Mouse (Mus musculus): ENCODE results near the gene Gys2. TPM values are rescaled to one million over a fixed set of nuclear protein-coding genes. Genes with fewer than 3 reads are reported as not detected.

The Gys2 gene
- polyA plus RNA-seq, 1 experiment from 2014 or later = 0.07 TPM

DNA sequence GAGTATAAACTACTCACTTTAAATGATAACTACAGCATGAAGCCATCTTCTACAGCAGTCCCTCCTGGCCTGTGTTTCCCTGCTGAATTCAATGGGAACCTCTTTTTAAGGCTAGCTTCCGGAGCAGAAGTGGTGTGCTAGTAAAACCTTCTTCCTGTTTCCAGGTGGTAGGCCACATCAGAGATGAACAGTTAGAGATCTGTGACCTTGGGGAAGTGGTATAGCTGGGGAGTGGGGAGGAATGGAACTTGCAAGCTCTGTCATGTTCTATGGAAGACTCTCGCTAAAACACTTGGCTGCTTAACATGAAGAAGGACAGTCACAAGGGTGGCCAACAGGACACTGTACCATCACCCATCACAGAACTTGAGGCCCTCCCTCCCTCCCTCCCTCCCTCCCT lies 19.6 kb downstream of the Gys2 start:
- Histone ChIP-seq H3K4me1 (replicated peaks; ENCODE audit: control insufficient read depth, insufficient read depth) (0 out of 2 replicates have a peak, but pooled peaks cover 2% of the 10 kb centered on the region), H3K36me3 (ENCODE audit: control insufficient read depth, insufficient read depth, low read length) (no peaks in the 10 kb centered on the region), H3K9me3 (ENCODE audit: control insufficient read depth, low read length) (no peaks in the 10 kb centered on the region), H3K4me3 (ENCODE audit: low read depth, low read length) (no peak overlapping the region), H3K27me3 (ENCODE audit: control insufficient read depth, insufficient read depth, low read length) (no peaks in the 10 kb centered on the region), H3K4me2 (replicated peaks; ENCODE audit: low read depth) (no peak overlapping the region), H3K27ac (replicated peaks) (no peak overlapping the region), H3K9ac (ENCODE audit: low read length) (no peak overlapping the region)
- TF ChIP-seq CTCF (IDR thresholded peaks at IDR 0.05; ENCODE audit: low read depth) (no peak), EP300 (optimal IDR thresholded peaks at IDR 0.05) (no peak)
- no peak for DNase-seq (ENCODE audit: low spot score)
- ATAC-seq (ENCODE audit: low FRiP score, low TSS enrichment) = no peak
- WGBS = 82% methylated on average over 2 of the region's 2 CpGs

DNA sequence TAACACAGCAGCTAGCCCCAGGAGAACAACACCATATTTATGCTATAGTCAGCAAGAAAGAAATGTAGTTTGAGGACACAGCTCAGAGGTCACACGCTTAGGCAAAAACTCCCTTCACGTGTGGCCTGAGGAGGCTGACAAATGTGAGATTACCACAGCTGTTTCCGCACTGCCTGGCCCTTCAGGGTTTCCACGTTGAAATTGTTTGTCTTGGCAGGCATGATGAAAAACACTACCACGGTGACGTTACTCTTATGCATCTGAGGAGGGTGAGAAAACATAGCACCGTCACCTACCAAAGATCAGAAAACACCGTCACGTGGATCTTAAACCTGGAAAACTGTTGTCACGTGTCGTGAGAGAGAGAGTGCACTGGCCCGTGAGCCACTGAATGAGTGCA lies 21.5 kb downstream of the Gys2 start:
- H3K27me3 ChIP-seq (ENCODE audit: control insufficient read depth, insufficient read depth, low read length) = no peaks in the 10 kb centered on the region
- no peak for TF ChIP-seq EP300 (optimal IDR thresholded peaks at IDR 0.05)
- TF ChIP-seq CTCF (IDR thresholded peaks at IDR 0.05; ENCODE audit: low read depth) = no peak
- no peak for ATAC-seq (ENCODE audit: low FRiP score, low TSS enrichment)
- no peak overlapping the region for H3K9ac ChIP-seq (ENCODE audit: low read length)
- H3K27ac ChIP-seq (replicated peaks) = no peak overlapping the region
- H3K4me3 ChIP-seq (ENCODE audit: low read depth, low read length) = no peak overlapping the region
- no peaks in the 10 kb centered on the region for H3K4me1 ChIP-seq (replicated peaks; ENCODE audit: control insufficient read depth, insufficient read depth)
- H3K9me3 ChIP-seq (ENCODE audit: control insufficient read depth, low read length) = no peaks in the 10 kb centered on the region
- WGBS = 65% methylated on average over 12 of the region's 12 CpGs
- no peak for DNase-seq (ENCODE audit: low spot score)
- no peaks in the 10 kb centered on the region for H3K36me3 ChIP-seq (ENCODE audit: control insufficient read depth, insufficient read depth, low read length)
- no peak overlapping the region for H3K4me2 ChIP-seq (replicated peaks; ENCODE audit: low read depth)

DNA sequence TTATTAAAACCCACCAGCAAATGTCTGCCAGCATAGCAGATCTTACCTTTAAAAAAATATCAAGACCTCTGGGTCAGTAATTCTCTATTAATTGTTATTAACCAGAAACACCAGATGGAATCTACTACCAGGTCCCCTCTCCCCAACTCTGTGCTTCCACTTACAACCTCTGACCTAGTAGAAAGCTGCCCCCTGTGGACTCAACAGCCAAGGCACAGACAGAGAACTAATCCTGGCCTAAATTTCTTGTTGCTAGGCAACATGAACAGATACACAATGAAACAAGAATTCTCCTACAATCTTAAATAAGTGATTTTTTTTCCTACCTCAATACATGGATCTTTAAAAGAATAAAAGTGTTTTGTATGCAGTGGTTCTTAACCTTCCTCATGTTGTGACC lies 43.8 kb downstream of the Gys2 start:
- no peak for TF ChIP-seq EP300 (optimal IDR thresholded peaks at IDR 0.05)
- no peak for TF ChIP-seq CTCF (IDR thresholded peaks at IDR 0.05; ENCODE audit: low read depth)
- Histone ChIP-seq H3K36me3 (ENCODE audit: control insufficient read depth, insufficient read depth, low read length) (no peaks in the 10 kb centered on the region), H3K4me1 (replicated peaks; ENCODE audit: control insufficient read depth, insufficient read depth) (no peaks in the 10 kb centered on the region), H3K9ac (ENCODE audit: low read length) (no peak overlapping the region), H3K4me3 (ENCODE audit: low read depth, low read length) (no peak overlapping the region), H3K27ac (replicated peaks) (no peak overlapping the region), H3K4me2 (replicated peaks; ENCODE audit: low read depth) (no peak overlapping the region), H3K27me3 (ENCODE audit: control insufficient read depth, insufficient read depth, low read length) (no peaks in the 10 kb centered on the region), H3K9me3 (ENCODE audit: control insufficient read depth, low read length) (no peaks in the 10 kb centered on the region)
- DNase-seq (ENCODE audit: low spot score) (no peak), ATAC-seq (ENCODE audit: low FRiP score, low TSS enrichment) (no peak)

DNA sequence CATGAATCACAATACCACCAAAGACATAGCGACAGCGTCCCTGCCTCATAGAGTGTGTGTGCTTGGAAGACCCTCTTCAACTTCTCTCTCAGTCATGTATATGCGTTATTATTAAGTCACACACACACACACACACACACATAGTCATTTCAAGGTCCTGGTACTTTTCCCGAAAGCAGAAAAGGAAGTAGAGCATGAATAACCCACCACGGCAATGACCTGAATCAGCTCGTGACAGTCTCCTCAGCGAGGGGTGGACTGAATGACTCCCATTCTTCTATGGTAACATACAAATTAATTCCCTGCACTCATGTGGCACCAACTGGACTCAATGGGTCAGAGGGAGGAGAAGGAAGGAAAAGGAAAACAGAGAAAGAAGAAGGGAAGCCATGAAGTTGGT lies 47.9 kb downstream of the Gys2 start:
- H3K4me2 ChIP-seq (replicated peaks; ENCODE audit: low read depth) = no peak overlapping the region
- H3K4me3 ChIP-seq (ENCODE audit: low read depth, low read length) = no peak overlapping the region
- H3K36me3 ChIP-seq (ENCODE audit: control insufficient read depth, insufficient read depth, low read length) = no peaks in the 10 kb centered on the region
- no peaks in the 10 kb centered on the region for H3K4me1 ChIP-seq (replicated peaks; ENCODE audit: control insufficient read depth, insufficient read depth)
- TF ChIP-seq CTCF (IDR thresholded peaks at IDR 0.05; ENCODE audit: low read depth) (no peak), EP300 (optimal IDR thresholded peaks at IDR 0.05) (no peak)
- no peak overlapping the region for H3K9ac ChIP-seq (ENCODE audit: low read length)
- DNase-seq (ENCODE audit: low spot score) (no peak), ATAC-seq (ENCODE audit: low FRiP score, low TSS enrichment) (no peak)
- no peak overlapping the region for H3K27ac ChIP-seq (replicated peaks)
- no peaks in the 10 kb centered on the region for H3K27me3 ChIP-seq (ENCODE audit: control insufficient read depth, insufficient read depth, low read length)
- WGBS = 70% methylated on average over 7 of the region's 7 CpGs
- no peaks in the 10 kb centered on the region for H3K9me3 ChIP-seq (ENCODE audit: control insufficient read depth, low read length)

DNA sequence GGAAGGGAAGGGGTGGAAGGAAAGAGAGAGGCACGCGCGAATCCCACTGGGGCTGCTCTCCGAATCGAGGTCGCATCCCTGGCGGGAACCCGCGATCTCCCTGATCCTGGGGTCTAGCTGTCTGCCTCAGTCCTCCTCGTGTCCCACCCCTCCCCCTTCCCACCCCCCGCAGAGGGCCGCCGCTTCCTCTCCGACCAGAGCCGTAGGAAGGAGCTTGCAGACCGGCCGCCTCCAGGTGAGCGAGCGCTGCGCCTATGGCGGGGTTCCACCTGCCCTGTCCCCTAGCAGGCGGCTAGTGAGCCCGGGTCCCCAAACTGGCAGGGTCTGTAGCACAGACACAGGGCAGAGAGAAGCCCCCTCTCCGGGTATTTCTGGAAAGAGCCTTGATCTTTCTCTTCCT lies 58.3 kb downstream of the Gys2 start:
- peak overlapping the region; percentile 23; the same call in 1 of the 2 replicates for H3K4me2 ChIP-seq (replicated peaks; ENCODE audit: low read depth)
- ATAC-seq (ENCODE audit: low FRiP score, low TSS enrichment) (no peak), DNase-seq (ENCODE audit: low spot score) (peak; percentile 17)
- no peaks in the 10 kb centered on the region for H3K9me3 ChIP-seq (ENCODE audit: control insufficient read depth, low read length)
- H3K9ac ChIP-seq (ENCODE audit: low read length) = peak overlapping the region; percentile 23; the same call in 1 of the 2 replicates
- H3K36me3 ChIP-seq (ENCODE audit: control insufficient read depth, insufficient read depth, low read length) = no peaks in the 10 kb centered on the region
- no peak for TF ChIP-seq EP300 (optimal IDR thresholded peaks at IDR 0.05)
- no peak for TF ChIP-seq CTCF (IDR thresholded peaks at IDR 0.05; ENCODE audit: low read depth)
- WGBS = 3% methylated on average over 19 of the region's 24 CpGs
- H3K27ac ChIP-seq (replicated peaks) = no peak overlapping the region
- H3K27me3 ChIP-seq (ENCODE audit: control insufficient read depth, insufficient read depth, low read length) = no peaks in the 10 kb centered on the region
- no peaks in the 10 kb centered on the region for H3K4me1 ChIP-seq (replicated peaks; ENCODE audit: control insufficient read depth, insufficient read depth)
- peak overlapping the region; percentile 12; the same call in 1 of the 2 replicates for H3K4me3 ChIP-seq (ENCODE audit: low read depth, low read length)

DNA sequence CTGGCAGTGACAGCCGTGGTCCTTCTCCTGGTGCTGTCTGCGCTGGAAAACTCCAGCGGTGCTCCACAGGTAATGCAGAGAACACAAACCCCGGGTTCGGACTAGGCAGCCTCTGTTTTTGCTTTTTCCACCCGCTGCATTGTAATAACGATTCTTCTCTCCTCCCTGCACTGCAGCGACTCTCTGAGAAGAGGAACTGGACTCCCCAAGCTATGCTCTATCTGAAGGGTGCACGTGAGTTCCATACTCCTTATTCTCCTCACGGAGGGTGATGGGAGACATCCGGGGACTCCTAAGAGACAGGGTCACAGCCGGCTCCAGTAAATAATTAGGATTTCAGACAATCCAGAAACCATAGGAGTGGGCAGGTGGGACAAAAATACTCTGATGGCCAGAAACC lies 59.1 kb downstream of the Gys2 start:
- Histone ChIP-seq H3K4me2 (replicated peaks; ENCODE audit: low read depth) (no peak overlapping the region), H3K9me3 (ENCODE audit: control insufficient read depth, low read length) (no peaks in the 10 kb centered on the region), H3K36me3 (ENCODE audit: control insufficient read depth, insufficient read depth, low read length) (no peaks in the 10 kb centered on the region), H3K4me3 (ENCODE audit: low read depth, low read length) (no peak overlapping the region), H3K27ac (replicated peaks) (no peak overlapping the region), H3K27me3 (ENCODE audit: control insufficient read depth, insufficient read depth, low read length) (no peaks in the 10 kb centered on the region), H3K9ac (ENCODE audit: low read length) (no peak overlapping the region), H3K4me1 (replicated peaks; ENCODE audit: control insufficient read depth, insufficient read depth) (no peaks in the 10 kb centered on the region)
- DNase-seq (ENCODE audit: low spot score) (no peak), ATAC-seq (ENCODE audit: low FRiP score, low TSS enrichment) (no peak)
- TF ChIP-seq CTCF (IDR thresholded peaks at IDR 0.05; ENCODE audit: low read depth) (no peak), EP300 (optimal IDR thresholded peaks at IDR 0.05) (no peak)
- 21% methylated on average over 12 of the region's 12 CpGs for WGBS

Data from stomach, postnatal 0 days (tissue).